Mouse (Mus musculus) embryonic fibroblast, embryonic 13.5 days (primary cell): Measurements from ENCODE around the gene Plxdc2.

Experiments used
- CTCF ChIP-seq: IDR thresholded peaks from 2 replicates; pipeline ENCODE4 v1.5.1; 2011; ENCODE audit warnings: mild to moderate bottlenecking, control low read depth, low read length, moderate library complexity, borderline replicate concordance; ENCODE audit not compliant: insufficient read depth
- POLR2A ChIP-seq: IDR thresholded peaks from 2 replicates; pipeline ENCODE4 v1.6.1; 2011; ENCODE audit warnings: low read depth, mild to moderate bottlenecking, control low read depth, low read length, moderate library complexity

DNA sequence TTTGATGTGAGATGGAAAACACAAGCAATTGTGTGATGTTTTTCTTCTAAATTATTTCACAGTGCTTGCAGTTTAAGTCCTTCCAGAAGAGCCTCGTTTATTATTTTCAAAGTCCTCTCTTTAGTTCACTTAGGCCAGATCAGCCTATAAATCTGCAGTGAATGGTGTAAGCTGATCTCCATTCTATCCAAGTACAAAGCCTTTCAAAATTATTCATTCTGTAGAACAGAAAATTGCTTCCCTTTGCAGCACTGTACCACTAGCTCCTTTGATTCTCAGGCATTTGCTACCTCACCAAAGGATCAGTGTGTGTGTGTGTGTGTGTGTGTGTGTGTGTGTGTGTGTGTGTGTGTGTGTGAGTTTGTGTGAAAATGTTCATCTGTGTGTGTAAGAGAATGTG is 308.4 kb downstream of the Plxdc2 start:
- TF ChIP-seq POLR2A (no peak), CTCF (no peak)
